8 mouse cellular contexts compared by ENCODE assay signal in the genomic region with DNA sequence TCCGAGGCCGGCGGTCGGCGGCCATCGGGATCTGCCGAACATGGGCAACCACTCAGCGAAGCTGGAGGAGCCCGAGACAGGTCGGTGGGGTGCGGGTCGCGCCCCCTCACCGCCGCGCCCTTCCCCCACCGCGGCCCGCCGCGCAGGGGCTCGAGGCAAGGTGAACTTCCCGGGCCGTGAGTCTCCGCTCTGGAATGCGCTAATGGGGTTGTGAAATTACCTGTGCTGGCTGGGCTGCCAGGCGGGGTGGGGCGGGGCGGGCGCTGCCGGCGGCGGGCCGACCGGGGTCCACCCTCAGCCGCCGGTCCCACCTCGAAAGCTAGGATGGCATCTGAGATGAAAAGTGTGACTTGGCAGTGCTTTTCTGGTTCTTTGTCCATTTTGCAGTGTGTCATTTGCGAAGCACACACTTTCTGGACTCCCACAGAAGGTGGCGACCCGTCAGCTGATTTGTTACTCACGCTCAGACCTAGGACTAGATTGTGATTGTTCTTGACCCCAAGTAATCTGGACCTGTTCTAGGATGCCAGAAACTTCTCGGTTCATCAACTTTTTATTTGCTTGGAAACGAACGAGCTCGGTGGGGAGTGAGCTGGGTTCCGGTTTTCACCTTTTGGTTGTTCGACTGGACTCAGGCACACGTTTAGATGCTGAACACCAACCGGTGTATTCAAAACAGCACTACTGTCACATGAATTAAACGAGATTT.
DNase-seq lines count a peak whose midpoint lies in the region; ATAC-seq and TF ChIP-seq lines count a peak whose summit lies in the region.

No protein-coding gene starts in this region.

- peaks cover 54% of the 10 kb centered on the region for H3K79me3 ChIP-seq in C2C12 (ENCODE audit: low read depth)

- H3K36me3 ChIP-seq in C2C12 (ENCODE audit: control insufficient read depth, insufficient read depth) = peaks cover 13% of the 10 kb centered on the region
- H3K36me3 ChIP-seq in forebrain, embryonic 12.5 days (replicated peaks) = no peaks in the 10 kb centered on the region
- no peaks in the 10 kb centered on the region for H3K36me3 ChIP-seq in midbrain, embryonic 13.5 days

- peak overlapping the region; percentile 51 for H3K4me3 ChIP-seq in C2C12 (ENCODE audit: insufficient read depth, poor library complexity, severe bottlenecking)
- peak overlapping the region; percentile 81 for H3K4me3 ChIP-seq in forebrain, embryonic 12.5 days (replicated peaks)
- H3K4me3 ChIP-seq in midbrain, embryonic 13.5 days (replicated peaks) = peak overlapping the region; percentile 74

- peak overlapping the region; percentile 88 for H3K9ac ChIP-seq in forebrain, embryonic 12.5 days
- H3K9ac ChIP-seq in midbrain, embryonic 13.5 days (replicated peaks) = peak overlapping the region; percentile 90

- peaks cover 8% of the 10 kb centered on the region for H3K4me1 ChIP-seq in forebrain, embryonic 12.5 days
- peaks cover 14% of the 10 kb centered on the region for H3K4me1 ChIP-seq in midbrain, embryonic 13.5 days (replicated peaks)

- peak overlapping the region; percentile 93 for H3ac ChIP-seq in C2C12 (ENCODE audit: control insufficient read depth, insufficient read length, low read depth)

- peak overlapping the region; percentile 96 for H3K27ac ChIP-seq in forebrain, embryonic 12.5 days
- H3K27ac ChIP-seq in midbrain, embryonic 13.5 days = peak overlapping the region; percentile 94

- no peaks in the 10 kb centered on the region for H3K9me3 ChIP-seq in forebrain, embryonic 12.5 days
- no peaks in the 10 kb centered on the region for H3K9me3 ChIP-seq in midbrain, embryonic 13.5 days

- peak overlapping the region; percentile 76 for H3K4me2 ChIP-seq in forebrain, embryonic 12.5 days
- H3K4me2 ChIP-seq in midbrain, embryonic 13.5 days (replicated peaks) = peak overlapping the region; percentile 66

- peak; percentile 5 to 22 for DNase-seq in cerebellum, postnatal 14 days
- no peak for DNase-seq in cerebellum, adult 11 months
- DNase-seq in kidney, adult 9 months = peak; percentile 61
- DNase-seq in gastrocnemius, adult 8-10 months (ENCODE audit: low spot score in 2 of 2) = no peak
- DNase-seq in thymus, postnatal 25 days = no peak

- no peaks in the 10 kb centered on the region for H3K27me3 ChIP-seq in C2C12 (ENCODE audit: control insufficient read depth, insufficient read depth, insufficient read length)
- no peaks in the 10 kb centered on the region for H3K27me3 ChIP-seq in forebrain, embryonic 12.5 days
- H3K27me3 ChIP-seq in midbrain, embryonic 13.5 days = no peaks in the 10 kb centered on the region

- no peak for TF ChIP-seq CTCF in C2C12 (IDR thresholded peaks at IDR 0.05; ENCODE audit: control insufficient read depth, insufficient read depth, insufficient read length)

- 2% methylated on average over 38 of the region's 51 CpGs for WGBS in forebrain, embryonic 12.5 days
- WGBS in midbrain, embryonic 13.5 days = under 1% methylated on average over 49 of the region's 51 CpGs

- peaks cover 65% of the 10 kb centered on the region for H3K79me2 ChIP-seq in C2C12 (ENCODE audit: control insufficient read depth, insufficient read depth)

- no peak; the same call in 1 of the 2 replicates for ATAC-seq in forebrain, embryonic 12.5 days (ENCODE audit: low FRiP score)
- ATAC-seq in midbrain, embryonic 13.5 days = 0 out of 2 replicates have a peak, but pooled peaks have one; percentile 9

TF ChIP-seq in C2C12, 6 proteins besides CTCF, POLR2A, EP300 and RAD21:
- TF ChIP-seq MYOG (IDR thresholded peaks at IDR 0.05; ENCODE audit: control insufficient read depth, extremely low read depth, insufficient read length) = no peak
- no peak for TF ChIP-seq USF1 (IDR thresholded peaks at IDR 0.05; ENCODE audit: low read depth)
- TF ChIP-seq CEBPB (IDR thresholded peaks at IDR 0.05; ENCODE audit: low read depth) = peak; percentile 5
- no peak for TF ChIP-seq MYOD1 (IDR thresholded peaks at IDR 0.05; ENCODE audit: control insufficient read depth, insufficient read length, low read depth)

Comparison
In these comparisons a context has a peak if more than half of its experiments do, and no peak if none do; other contexts are left out.
1. DNase-seq: peak in cerebellum, postnatal 14 days (2 of 2) and kidney, adult 9 months (single experiment); none in cerebellum, adult 11 months (single experiment), gastrocnemius, adult 8-10 months (0 of 2) and thymus, postnatal 25 days (single experiment).
2. Peak in every context shown above with its lines, with median percentiles within 50 percentile points of each other: H3K4me3 ChIP-seq.